Mouse (Mus musculus): ENCODE measurements at regions not wholly inside any gene's neighbourhood (a gene's known extent, or its start where the extent isn't known, plus 50 kb on each side); places are given as distances from the start of the nearest gene placed in this dataset.

- no peaks in the 10 kb centered on the region for H3K36me3 ChIP-seq
- peaks cover 17% of the 10 kb centered on the region for H3K4me1 ChIP-seq
- ATAC-seq (ENCODE audit: low FRiP score, low read depth): no peak
- no peak overlapping the region for H3K27ac ChIP-seq (replicated peaks)
- H3K9ac ChIP-seq (replicated peaks): no peak overlapping the region
- H3K4me2 ChIP-seq (replicated peaks): no peak overlapping the region
- WGBS: 66% methylated on average over 8 of the region's 8 CpGs
- H3K9me3 ChIP-seq: no peaks in the 10 kb centered on the region
- no peak overlapping the region for H3K4me3 ChIP-seq
- no peaks in the 10 kb centered on the region for H3K27me3 ChIP-seq
Observed at GRCm38 (mm10) chr1:60649303-60649850, 67.2 kb upstream of the Cd28 start.

- WGBS: 63% methylated on average over 5 of the region's 5 CpGs
- no peaks in the 10 kb centered on the region for H3K27me3 ChIP-seq
- H3K4me1 ChIP-seq: peaks cover 17% of the 10 kb centered on the region
- no peak overlapping the region for H3K27ac ChIP-seq (replicated peaks)
- no peaks in the 10 kb centered on the region for H3K9me3 ChIP-seq
- ATAC-seq (ENCODE audit: low FRiP score, low read depth): no peak
- H3K4me2 ChIP-seq (replicated peaks): no peak overlapping the region
- no peak overlapping the region for H3K9ac ChIP-seq (replicated peaks)
- H3K4me3 ChIP-seq: no peak overlapping the region
- no peaks in the 10 kb centered on the region for H3K36me3 ChIP-seq
Observed at GRCm38 (mm10) chr1:60646828-60647227, 69.8 kb upstream of the Cd28 start.

GRCm38 (mm10) chr1:60646174-60646573 is 70.4 kb upstream of the Cd28 start:
- Histone ChIP-seq H3K4me2 (replicated peaks) (no peak overlapping the region), H3K4me1 (peaks cover 17% of the 10 kb centered on the region), H3K9ac (replicated peaks) (no peak overlapping the region), H3K9me3 (no peaks in the 10 kb centered on the region), H3K27ac (replicated peaks) (no peak overlapping the region), H3K27me3 (no peaks in the 10 kb centered on the region), H3K36me3 (no peaks in the 10 kb centered on the region), H3K4me3 (no peak overlapping the region)
- WGBS: 56% methylated on average over 5 of the region's 5 CpGs
- no peak for ATAC-seq (ENCODE audit: low FRiP score, low read depth)

GRCm38 (mm10) chr1:60645176-60645575 is 71.4 kb upstream of the Cd28 start:
- 51% methylated on average over 1 of the region's 1 CpGs for WGBS
- H3K36me3 ChIP-seq: no peaks in the 10 kb centered on the region
- no peak overlapping the region for H3K4me3 ChIP-seq
- H3K9me3 ChIP-seq: no peaks in the 10 kb centered on the region
- no peaks in the 10 kb centered on the region for H3K27me3 ChIP-seq
- no peak overlapping the region for H3K27ac ChIP-seq (replicated peaks)
- no peak overlapping the region for H3K4me2 ChIP-seq (replicated peaks)
- no peak for ATAC-seq (ENCODE audit: low FRiP score, low read depth)
- H3K4me1 ChIP-seq: peaks cover 17% of the 10 kb centered on the region
- H3K9ac ChIP-seq (replicated peaks): no peak overlapping the region

- H3K4me2 ChIP-seq (replicated peaks): no peak overlapping the region
- no peak overlapping the region for H3K4me3 ChIP-seq
- WGBS: 80% methylated on average over 3 of the region's 3 CpGs
- no peaks in the 10 kb centered on the region for H3K9me3 ChIP-seq
- no peaks in the 10 kb centered on the region for H3K27me3 ChIP-seq
- no peak overlapping the region for H3K9ac ChIP-seq (replicated peaks)
- no peaks in the 10 kb centered on the region for H3K36me3 ChIP-seq
- no peak overlapping the region for H3K27ac ChIP-seq (replicated peaks)
- H3K4me1 ChIP-seq: peaks cover 17% of the 10 kb centered on the region
- no peak for ATAC-seq (ENCODE audit: low FRiP score, low read depth)
Observed at GRCm38 (mm10) chr1:60642761-60643160, 73.8 kb upstream of the Cd28 start.

- no peak for ATAC-seq (ENCODE audit: low FRiP score, low read depth)
- WGBS: 68% methylated on average over 2 of the region's 2 CpGs
Observed at GRCm38 (mm10) chr1:60642175-60642574, 74.4 kb upstream of the Cd28 start.

GRCm38 (mm10) chr1:60641324-60641764 is 74.4 kb upstream of the Raph1 start:
- Histone ChIP-seq H3K4me1 (peaks cover 17% of the 10 kb centered on the region), H3K4me3 (no peak overlapping the region), H3K27ac (replicated peaks) (no peak overlapping the region), H3K9me3 (no peaks in the 10 kb centered on the region), H3K4me2 (replicated peaks) (no peak overlapping the region), H3K36me3 (no peaks in the 10 kb centered on the region), H3K27me3 (no peaks in the 10 kb centered on the region), H3K9ac (replicated peaks) (no peak overlapping the region)
- no peak for ATAC-seq (ENCODE audit: low FRiP score, low read depth)
- 81% methylated on average over 7 of the region's 7 CpGs for WGBS

More at GRCm38 (mm10) chr1:60642175-60642574, 74.4 kb upstream of the Cd28 start:
- Histone ChIP-seq H3K9me3 (no peaks in the 10 kb centered on the region), H3K36me3 (no peaks in the 10 kb centered on the region), H3K27me3 (no peaks in the 10 kb centered on the region), H3K4me3 (no peak overlapping the region), H3K4me1 (peaks cover 17% of the 10 kb centered on the region), H3K9ac (replicated peaks) (no peak overlapping the region), H3K4me2 (replicated peaks) (no peak overlapping the region), H3K27ac (replicated peaks) (no peak overlapping the region)

GRCm38 (mm10) chr1:60639536-60639935 is 72.6 kb upstream of the Raph1 start:
- no peak overlapping the region for H3K4me3 ChIP-seq
- H3K4me1 ChIP-seq: no peaks in the 10 kb centered on the region
- WGBS: 91% methylated on average over 2 of the region's 2 CpGs
- no peaks in the 10 kb centered on the region for H3K9me3 ChIP-seq
- H3K27ac ChIP-seq (replicated peaks): no peak overlapping the region
- no peak for ATAC-seq (ENCODE audit: low FRiP score, low read depth)
- no peaks in the 10 kb centered on the region for H3K36me3 ChIP-seq
- H3K4me2 ChIP-seq (replicated peaks): no peak overlapping the region
- no peak overlapping the region for H3K9ac ChIP-seq (replicated peaks)
- H3K27me3 ChIP-seq: no peaks in the 10 kb centered on the region

- Histone ChIP-seq H3K4me2 (replicated peaks) (no peak overlapping the region), H3K4me1 (no peaks in the 10 kb centered on the region), H3K4me3 (no peak overlapping the region), H3K9me3 (no peaks in the 10 kb centered on the region), H3K36me3 (no peaks in the 10 kb centered on the region), H3K27me3 (no peaks in the 10 kb centered on the region), H3K27ac (replicated peaks) (no peak overlapping the region), H3K9ac (replicated peaks) (no peak overlapping the region)
- WGBS: 87% methylated on average over 2 of the region's 2 CpGs
- ATAC-seq (ENCODE audit: low FRiP score, low read depth): no peak
Observed at GRCm38 (mm10) chr1:60639059-60639458, 72.2 kb upstream of the Raph1 start.

GRCm38 (mm10) chr1:60636802-60637452 is 70.0 kb upstream of the Raph1 start:
- Histone ChIP-seq H3K9ac (replicated peaks) (no peak overlapping the region), H3K4me2 (replicated peaks) (no peak overlapping the region), H3K9me3 (no peaks in the 10 kb centered on the region), H3K27me3 (no peaks in the 10 kb centered on the region), H3K27ac (replicated peaks) (no peak overlapping the region), H3K4me3 (no peak overlapping the region), H3K36me3 (no peaks in the 10 kb centered on the region), H3K4me1 (no peaks in the 10 kb centered on the region)
- WGBS: 80% methylated on average over 3 of the region's 3 CpGs
- ATAC-seq (ENCODE audit: low FRiP score, low read depth): no peak

GRCm38 (mm10) chr1:60627786-60628453 is 61.0 kb upstream of the Raph1 start:
- no peak overlapping the region for H3K4me2 ChIP-seq (replicated peaks)
- H3K9ac ChIP-seq (replicated peaks): no peak overlapping the region
- H3K27me3 ChIP-seq: no peaks in the 10 kb centered on the region
- H3K27ac ChIP-seq (replicated peaks): peak overlapping the region; percentile 52; the same call in 1 of the 2 replicates
- H3K4me1 ChIP-seq: peaks cover 24% of the 10 kb centered on the region
- H3K36me3 ChIP-seq: no peaks in the 10 kb centered on the region
- no peaks in the 10 kb centered on the region for H3K9me3 ChIP-seq
- ATAC-seq (ENCODE audit: low FRiP score, low read depth): no peak; the same call in 1 of the 2 replicates
- whole genome bisulfite sequencing: 24% methylated on average over 9 of the region's 9 CpGs
- no peak overlapping the region for H3K4me3 ChIP-seq

GRCm38 (mm10) chr1:60627367-60627766 is 60.5 kb upstream of the Raph1 start:
- H3K36me3 ChIP-seq: no peaks in the 10 kb centered on the region
- H3K4me2 ChIP-seq (replicated peaks): no peak overlapping the region
- H3K4me1 ChIP-seq: peaks cover 24% of the 10 kb centered on the region
- WGBS: 10% methylated on average over 4 of the region's 4 CpGs
- peak overlapping the region; percentile 52 for H3K27ac ChIP-seq (replicated peaks)
- no peaks in the 10 kb centered on the region for H3K9me3 ChIP-seq
- ATAC-seq (ENCODE audit: low FRiP score, low read depth): peak; percentile 69; the same call in 1 of the 2 replicates
- H3K4me3 ChIP-seq: no peak overlapping the region
- H3K27me3 ChIP-seq: no peaks in the 10 kb centered on the region
- H3K9ac ChIP-seq (replicated peaks): no peak overlapping the region

Data from midbrain, embryonic 12.5 days (tissue).